Mouse (Mus musculus) liver, postnatal 0 days (tissue): ENCODE measurements around the gene Cox4i2.

ENCODE experiments used
- CTCF ChIP-seq: sonication (generic); IDR thresholded peaks from 2 replicates; pipeline ENCODE4 v1.5.1; 2016; ENCODE audit warnings: antibody characterized with exemption, low read depth
- EP300 ChIP-seq: IDR thresholded peaks from 2 replicates; pipeline ENCODE4 v1.6.1; 2016; ENCODE audit warnings: antibody characterized with exemption, low read depth, mild to moderate bottlenecking

GRCm38 (mm10) chr2:152736090-152736601 is 17.8 kb upstream of the Cox4i2 start, which contains the start of gene Id1:
- TF ChIP-seq CTCF (no peak), EP300 (0 out of 2 replicates have a peak, but pooled peaks have one; percentile 56)
